Mouse (Mus musculus) thymus, adult 2 months (tissue): ENCODE measurements around the gene Igf1r. TPM values are rescaled to one million over a fixed set of nuclear protein-coding genes. Genes with fewer than 3 reads are reported as not detected.

Source experiments
- DNase-seq: peaks from one replicate; pipeline ENCODE4 v3.0.0; 2021
- H3K27ac ChIP-seq: fragments of 200-500 bp; 2 replicates; pipeline ENCODE4 v1.5.1; 2012; ENCODE audit warnings: low read length, control low read depth; ENCODE audit not compliant: control insufficient read depth, insufficient read depth
- H3K27me3 ChIP-seq: fragments of 200-500 bp; 2 replicates; pipeline ENCODE4 v1.6.1; 2012; ENCODE audit warnings: mild to moderate bottlenecking, low read length, moderate library complexity, mixed read lengths; ENCODE audit not compliant: control insufficient read depth, insufficient read depth
- H3K36me3 ChIP-seq: fragments of 200-500 bp; 2 replicates; pipeline ENCODE4 v1.6.1; 2012; ENCODE audit warnings: mild to moderate bottlenecking, low read length, moderate library complexity; ENCODE audit not compliant: control insufficient read depth, insufficient read depth
- H3K4me1 ChIP-seq: fragments of 200-500 bp; replicated peaks from 2 replicates; pipeline ENCODE4 v1.6.1; 2012; ENCODE audit warnings: low read length; ENCODE audit not compliant: control insufficient read depth, insufficient read depth
- H3K4me3 ChIP-seq: fragments of 200-500 bp; 2 replicates; pipeline ENCODE4 v1.5.1; 2012; ENCODE audit warnings: mild to moderate bottlenecking, low read length, control low read depth, moderate library complexity; ENCODE audit not compliant: control insufficient read depth, insufficient read depth
- CTCF ChIP-seq: fragments of 200-500 bp; IDR thresholded peaks from 2 replicates; pipeline ENCODE4 v1.5.1; 2012; ENCODE audit warnings: mild to moderate bottlenecking, control low read depth, low read length, moderate library complexity, borderline replicate concordance; ENCODE audit not compliant: control insufficient read depth, poor library complexity, insufficient read depth; ENCODE audit errors: extremely low read depth
- POLR2A ChIP-seq: fragments of 200-500 bp; IDR thresholded peaks from 2 replicates; pipeline ENCODE4 v1.6.1; 2012; ENCODE audit warnings: mild to moderate bottlenecking, low read length, control low read depth, moderate library complexity; ENCODE audit not compliant: control insufficient read depth, poor library complexity, insufficient read depth; ENCODE audit errors: extremely low read depth
- WGBS: fragments of 180-500 bp; shearing (Covaris S2); methylation state at CpG from one replicate; pipeline ENCODE4 v1.1.7; 2018; 5-methylcytosine and 5-hydroxymethylcytosine counted together
- polyA plus RNA-seq: library from polyadenylated mRNA; depleted of rRNA; stranded (reverse); fragments of >200 nt; gene quantifications from 2 replicates; pipeline ENCODE4 v1.2.3, GENCODE M21; 2012

The Igf1r gene
- polyA plus RNA-seq, 1 experiment = 9.2 TPM

- 73% methylated on average over 12 of the region's 12 CpGs for WGBS
- H3K27ac ChIP-seq = no peak overlapping the region
- peaks cover 17% of the 10 kb centered on the region for H3K4me1 ChIP-seq
- TF ChIP-seq POLR2A (no peak), CTCF (no peak)
- H3K4me3 ChIP-seq = no peak overlapping the region
- no peak for DNase-seq
- H3K36me3 ChIP-seq = no peaks in the 10 kb centered on the region
- no peaks in the 10 kb centered on the region for H3K27me3 ChIP-seq
Measured at GRCm38 (mm10) chr7:67996202-67996960, 43.8 kb downstream of the Igf1r start.

GRCm38 (mm10) chr7:68001269-68001668 is 48.6 kb downstream of the Igf1r start:
- WGBS = 96% methylated on average over 5 of the region's 5 CpGs
- H3K36me3 ChIP-seq = no peaks in the 10 kb centered on the region
- peaks cover 6% of the 10 kb centered on the region for H3K4me1 ChIP-seq

GRCm38 (mm10) chr7:68006074-68006473 is 53.4 kb downstream of the Igf1r start:
- Histone ChIP-seq H3K36me3 (no peaks in the 10 kb centered on the region), H3K4me1 (no peaks in the 10 kb centered on the region), H3K4me3 (no peak overlapping the region), H3K27ac (no peak overlapping the region), H3K27me3 (no peaks in the 10 kb centered on the region)
- TF ChIP-seq CTCF = no peak
- TF ChIP-seq POLR2A = no peak
- 92% methylated on average over 7 of the region's 7 CpGs for WGBS
- DNase-seq = no peak

More at GRCm38 (mm10) chr7:68001269-68001668, 48.6 kb downstream of the Igf1r start:
- Histone ChIP-seq H3K27me3 (no peaks in the 10 kb centered on the region), H3K4me3 (no peak overlapping the region), H3K27ac (no peak overlapping the region)
- no peak for DNase-seq
- TF ChIP-seq CTCF (no peak), POLR2A (no peak)

GRCm38 (mm10) chr7:68006496-68006895 is 53.9 kb downstream of the Igf1r start:
- no peak for DNase-seq
- Histone ChIP-seq H3K4me3 (no peak overlapping the region), H3K27me3 (no peaks in the 10 kb centered on the region), H3K4me1 (no peaks in the 10 kb centered on the region), H3K27ac (no peak overlapping the region), H3K36me3 (no peaks in the 10 kb centered on the region)
- WGBS = 88% methylated on average over 6 of the region's 6 CpGs
- no peak for TF ChIP-seq CTCF
- TF ChIP-seq POLR2A = no peak

GRCm38 (mm10) chr7:68009635-68010034 is 57.0 kb downstream of the Igf1r start:
- no peaks in the 10 kb centered on the region for H3K36me3 ChIP-seq
- no peak for TF ChIP-seq CTCF
- no peak for TF ChIP-seq POLR2A
- no peak overlapping the region for H3K4me3 ChIP-seq
- no peak overlapping the region for H3K27ac ChIP-seq
- H3K4me1 ChIP-seq = no peaks in the 10 kb centered on the region
- 95% methylated on average over 8 of the region's 8 CpGs for WGBS
- no peak for DNase-seq
- no peaks in the 10 kb centered on the region for H3K27me3 ChIP-seq

GRCm38 (mm10) chr7:68010168-68010567 is 57.5 kb downstream of the Igf1r start:
- no peak overlapping the region for H3K4me3 ChIP-seq
- H3K27me3 ChIP-seq = no peaks in the 10 kb centered on the region
- 97% methylated on average over 7 of the region's 7 CpGs for WGBS
- H3K36me3 ChIP-seq = no peaks in the 10 kb centered on the region
- no peak for TF ChIP-seq CTCF
- TF ChIP-seq POLR2A = no peak
- H3K4me1 ChIP-seq = no peaks in the 10 kb centered on the region
- H3K27ac ChIP-seq = no peak overlapping the region
- DNase-seq = no peak
